Mouse (Mus musculus): ENCODE results near the gene Hsdl2. TPM values are rescaled to one million over a fixed set of nuclear protein-coding genes. Genes with fewer than 3 reads are reported as not detected.

Hsdl2 gene
- polyA plus RNA-seq, 1 experiment from 2014 or later = 18.8 TPM

DNA sequence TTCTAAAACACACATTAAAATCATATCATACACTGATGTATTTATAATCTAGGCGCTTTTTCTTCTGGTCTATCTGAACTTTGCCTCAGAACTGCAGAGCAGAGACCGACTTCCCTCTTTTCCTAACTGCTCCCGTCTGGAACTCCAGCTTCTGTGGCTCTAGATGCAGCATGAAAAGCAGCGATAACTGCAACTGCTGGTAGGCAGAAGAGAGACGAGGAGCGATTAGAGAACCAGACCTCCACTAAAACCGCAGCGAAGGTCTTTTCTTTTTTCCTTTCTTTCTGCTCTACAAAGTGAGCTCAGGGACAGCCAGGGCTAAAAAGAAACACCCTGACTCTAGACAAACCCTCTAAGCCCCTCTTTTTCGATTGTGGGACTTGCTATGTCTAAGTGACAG is 48.8 kb downstream of the Hsdl2 start:
- Histone ChIP-seq H3K9ac (peak overlapping the region; percentile 10; the same call in 1 of the 2 replicates), H3K36me3 (no peaks in the 10 kb centered on the region), H3K4me1 (peaks cover 69% of the 10 kb centered on the region), H3K27ac (peak overlapping the region; percentile 41), H3K27me3 (replicated peaks) (no peaks in the 10 kb centered on the region), H3K4me3 (no peak overlapping the region), H3K4me2 (peak overlapping the region; percentile 41), H3K9me3 (replicated peaks) (no peaks in the 10 kb centered on the region)
- no peak for ATAC-seq
- WGBS (ENCODE audit: insufficient replicate concordance) = 45% methylated on average over 9 of the region's 9 CpGs

- 43% methylated on average over 1 of the region's 1 CpGs for WGBS (ENCODE audit: insufficient replicate concordance)
- no peak overlapping the region for H3K4me2 ChIP-seq
- no peak overlapping the region for H3K4me3 ChIP-seq
- no peak overlapping the region for H3K27ac ChIP-seq
- no peak overlapping the region for H3K9ac ChIP-seq
- no peak for ATAC-seq
- H3K4me1 ChIP-seq = peaks cover 84% of the 10 kb centered on the region
- H3K36me3 ChIP-seq = no peaks in the 10 kb centered on the region
- H3K9me3 ChIP-seq (replicated peaks) = no peaks in the 10 kb centered on the region
- H3K27me3 ChIP-seq (replicated peaks) = no peaks in the 10 kb centered on the region
Measured at GRCm38 (mm10) chr4:59634532-59634931, 53.2 kb downstream of the Hsdl2 start.

GRCm38 (mm10) chr4:59639163-59639562 is 57.8 kb downstream of the Hsdl2 start:
- Histone ChIP-seq H3K27me3 (replicated peaks) (no peaks in the 10 kb centered on the region), H3K4me3 (no peak overlapping the region), H3K4me1 (peaks cover 90% of the 10 kb centered on the region), H3K9ac (no peak overlapping the region), H3K4me2 (no peak overlapping the region), H3K9me3 (replicated peaks) (no peaks in the 10 kb centered on the region), H3K36me3 (no peaks in the 10 kb centered on the region), H3K27ac (peak overlapping the region; percentile 53)
- ATAC-seq = no peak

DNA sequence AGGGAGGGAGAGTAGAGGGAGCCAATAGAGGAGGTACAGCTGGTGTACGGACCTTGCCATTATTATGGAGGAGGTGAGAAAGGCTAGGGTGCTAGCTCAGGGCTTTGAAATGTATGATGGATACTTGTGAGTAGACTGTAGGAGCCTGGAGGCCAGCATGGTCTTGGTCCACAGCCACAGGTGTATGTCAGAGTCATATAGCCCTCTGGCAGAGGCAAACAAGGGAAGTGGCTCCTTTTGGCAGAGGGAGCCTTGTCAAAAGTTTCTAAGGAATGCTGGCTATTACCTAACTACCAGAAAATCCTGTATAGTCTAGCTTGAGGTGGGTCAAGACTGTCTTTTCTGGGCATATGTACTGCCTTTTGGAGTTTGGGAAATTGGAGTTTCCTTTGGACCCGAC is 59.4 kb downstream of the Hsdl2 start:
- H3K27me3 ChIP-seq (replicated peaks) = no peaks in the 10 kb centered on the region
- H3K4me3 ChIP-seq = no peak overlapping the region
- H3K4me1 ChIP-seq = peaks cover 86% of the 10 kb centered on the region
- peak overlapping the region; percentile 40; the same call in 1 of the 2 replicates for H3K27ac ChIP-seq
- no peak for ATAC-seq
- H3K9ac ChIP-seq = no peak overlapping the region
- H3K36me3 ChIP-seq = no peaks in the 10 kb centered on the region
- no peak overlapping the region for H3K4me2 ChIP-seq
- no peaks in the 10 kb centered on the region for H3K9me3 ChIP-seq (replicated peaks)
- 81% methylated on average over 2 of the region's 2 CpGs for WGBS (ENCODE audit: insufficient replicate concordance)

DNA sequence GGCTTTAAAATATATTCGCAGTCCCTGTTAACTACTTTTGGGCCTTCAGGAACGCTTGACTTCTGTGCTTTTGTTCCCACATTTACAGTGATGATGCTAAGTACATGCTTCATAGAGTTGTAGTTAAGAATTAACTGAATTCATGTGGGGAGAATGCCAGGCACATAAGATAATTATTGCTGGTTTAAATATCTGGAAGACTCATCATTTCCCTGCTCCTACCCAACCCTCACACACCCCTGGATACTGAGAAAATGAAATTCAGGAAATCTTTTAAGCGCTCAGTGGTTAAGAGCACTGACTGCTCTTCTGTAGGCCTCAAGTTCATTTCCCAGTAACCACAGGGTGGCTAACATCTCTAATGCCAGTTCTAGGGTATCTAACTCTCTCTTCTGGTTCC is 60.7 kb downstream of the Hsdl2 start:
- Histone ChIP-seq H3K9me3 (replicated peaks) (no peaks in the 10 kb centered on the region), H3K4me1 (peaks cover 90% of the 10 kb centered on the region), H3K36me3 (no peaks in the 10 kb centered on the region), H3K4me3 (no peak overlapping the region), H3K4me2 (no peak overlapping the region), H3K27ac (peak overlapping the region; percentile 26; the same call in 1 of the 2 replicates), H3K27me3 (replicated peaks) (no peaks in the 10 kb centered on the region), H3K9ac (no peak overlapping the region)
- WGBS (ENCODE audit: insufficient replicate concordance) = 76% methylated on average over 3 of the region's 3 CpGs
- ATAC-seq = no peak

- Histone ChIP-seq H3K27ac (0 out of 2 replicates have a peak overlapping the region, but pooled peaks have one; percentile 20), H3K36me3 (no peaks in the 10 kb centered on the region), H3K4me1 (peaks cover 89% of the 10 kb centered on the region), H3K4me3 (no peak overlapping the region), H3K9ac (no peak overlapping the region), H3K9me3 (replicated peaks) (no peaks in the 10 kb centered on the region), H3K27me3 (replicated peaks) (no peaks in the 10 kb centered on the region), H3K4me2 (no peak overlapping the region)
- WGBS (ENCODE audit: insufficient replicate concordance) = 75% methylated on average over 2 of the region's 2 CpGs
- ATAC-seq = no peak
Measured at GRCm38 (mm10) chr4:59642657-59643056, 61.3 kb downstream of the Hsdl2 start.

- ATAC-seq = no peak
- no peaks in the 10 kb centered on the region for H3K36me3 ChIP-seq
- 59% methylated on average over 3 of the region's 3 CpGs for WGBS (ENCODE audit: insufficient replicate concordance)
- H3K9me3 ChIP-seq (replicated peaks) = no peaks in the 10 kb centered on the region
- H3K27me3 ChIP-seq (replicated peaks) = no peaks in the 10 kb centered on the region
- no peak overlapping the region for H3K9ac ChIP-seq
- no peak overlapping the region for H3K4me2 ChIP-seq
- H3K27ac ChIP-seq = peak overlapping the region; percentile 55
- H3K4me1 ChIP-seq = peaks cover 89% of the 10 kb centered on the region
- no peak overlapping the region for H3K4me3 ChIP-seq
Measured at GRCm38 (mm10) chr4:59644431-59644830, 63.1 kb downstream of the Hsdl2 start.

DNA sequence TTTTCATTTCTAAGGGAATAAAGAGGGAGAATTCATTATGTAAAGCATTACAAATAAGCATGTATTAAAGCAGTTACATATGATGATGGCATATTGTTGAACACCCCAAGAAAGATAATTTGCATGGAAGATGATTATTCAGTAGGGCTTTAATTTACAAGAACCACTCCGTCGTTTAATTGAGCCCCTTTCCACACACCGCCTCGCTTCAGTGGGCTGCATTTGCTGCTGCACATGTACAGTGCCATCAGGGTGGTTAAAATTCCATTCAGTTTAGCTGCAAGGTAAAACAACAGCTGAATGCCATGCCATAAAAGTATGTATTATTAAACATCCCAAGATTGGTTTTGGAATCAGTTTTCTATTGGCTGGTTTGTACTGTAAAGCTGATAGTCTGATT is 63.6 kb downstream of the Hsdl2 start:
- H3K4me1 ChIP-seq = peaks cover 89% of the 10 kb centered on the region
- 0 out of 2 replicates have a peak overlapping the region, but pooled peaks have one; percentile 34 for H3K4me2 ChIP-seq
- ATAC-seq = no peak
- H3K9me3 ChIP-seq (replicated peaks) = no peaks in the 10 kb centered on the region
- 88% methylated on average over 4 of the region's 4 CpGs for WGBS (ENCODE audit: insufficient replicate concordance)
- no peak overlapping the region; the same call in 1 of the 2 replicates for H3K27ac ChIP-seq
- H3K4me3 ChIP-seq = no peak overlapping the region
- no peaks in the 10 kb centered on the region for H3K36me3 ChIP-seq
- H3K9ac ChIP-seq = no peak overlapping the region
- H3K27me3 ChIP-seq (replicated peaks) = no peaks in the 10 kb centered on the region

DNA sequence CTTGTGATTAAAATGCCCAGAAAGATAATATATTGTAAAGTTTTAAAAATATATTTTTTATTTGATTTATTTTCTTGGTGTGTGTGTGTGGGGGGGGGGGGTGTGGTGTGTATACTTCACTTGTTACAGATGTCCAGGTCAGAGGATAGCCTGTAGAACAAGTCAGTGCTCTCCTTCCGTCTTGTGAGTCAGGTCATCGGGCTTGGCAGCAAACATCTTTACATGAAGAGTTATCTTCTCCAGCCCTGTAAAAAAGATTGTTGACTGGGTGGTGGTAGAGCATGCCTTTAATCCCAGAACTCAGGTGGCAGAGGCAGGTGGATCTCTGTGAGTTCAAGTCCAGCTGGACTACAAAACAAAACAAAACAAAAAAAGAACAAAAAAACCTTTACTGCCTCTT is 64.2 kb downstream of the Hsdl2 start:
- Histone ChIP-seq H3K27me3 (replicated peaks) (no peaks in the 10 kb centered on the region), H3K4me2 (peak overlapping the region; percentile 56), H3K9me3 (replicated peaks) (no peaks in the 10 kb centered on the region), H3K36me3 (no peaks in the 10 kb centered on the region), H3K9ac (no peak overlapping the region), H3K27ac (peak overlapping the region; percentile 91), H3K4me1 (peaks cover 87% of the 10 kb centered on the region), H3K4me3 (peak overlapping the region; percentile 20)
- ATAC-seq = peak; percentile 58
- WGBS (ENCODE audit: insufficient replicate concordance) = 63% methylated on average over 2 of the region's 2 CpGs

DNA sequence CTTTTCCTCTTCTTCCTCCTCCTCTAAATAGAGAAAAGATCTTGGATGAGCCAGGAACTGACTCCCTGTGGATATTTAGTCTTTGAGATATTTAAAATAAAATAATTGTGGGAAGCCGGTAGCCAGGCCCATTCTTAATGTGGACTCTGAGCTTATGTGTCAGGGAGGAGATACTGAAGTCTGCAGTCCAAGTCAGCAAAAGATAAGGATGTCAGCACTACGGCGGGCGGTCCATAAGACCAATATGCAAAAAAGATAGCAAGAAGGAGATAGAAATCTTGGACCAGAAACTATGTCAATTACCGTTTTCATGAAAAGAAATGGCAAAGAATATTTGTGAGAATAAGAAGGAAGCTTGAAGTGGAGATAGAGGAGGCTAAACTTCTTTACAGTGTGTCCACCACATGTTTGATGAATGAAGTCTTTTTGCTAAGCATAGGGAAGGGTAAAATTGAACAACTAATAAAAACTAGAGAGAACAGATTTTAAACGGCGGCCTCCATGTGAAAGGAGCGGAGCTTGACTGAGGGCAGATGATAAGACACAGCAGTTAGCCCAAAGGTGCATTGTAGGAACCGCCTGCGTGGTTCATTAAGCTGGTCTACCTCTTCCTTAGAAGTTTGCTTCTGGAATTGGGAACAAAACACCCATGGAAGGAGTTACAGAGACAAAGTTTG is 64.8 kb downstream of the Hsdl2 start:
- no peaks in the 10 kb centered on the region for H3K36me3 ChIP-seq
- H3K9ac ChIP-seq = peak overlapping the region; percentile 51; the same call in 1 of the 2 replicates
- no peaks in the 10 kb centered on the region for H3K27me3 ChIP-seq (replicated peaks)
- peak overlapping the region; percentile 20; the same call in 1 of the 2 replicates for H3K4me3 ChIP-seq
- H3K9me3 ChIP-seq (replicated peaks) = no peaks in the 10 kb centered on the region
- 19% methylated on average over 10 of the region's 10 CpGs for WGBS (ENCODE audit: insufficient replicate concordance)
- H3K27ac ChIP-seq = peak overlapping the region; percentile 91
- ATAC-seq = peak; percentile 91
- peaks cover 87% of the 10 kb centered on the region for H3K4me1 ChIP-seq
- peak overlapping the region; percentile 56 for H3K4me2 ChIP-seq

DNA sequence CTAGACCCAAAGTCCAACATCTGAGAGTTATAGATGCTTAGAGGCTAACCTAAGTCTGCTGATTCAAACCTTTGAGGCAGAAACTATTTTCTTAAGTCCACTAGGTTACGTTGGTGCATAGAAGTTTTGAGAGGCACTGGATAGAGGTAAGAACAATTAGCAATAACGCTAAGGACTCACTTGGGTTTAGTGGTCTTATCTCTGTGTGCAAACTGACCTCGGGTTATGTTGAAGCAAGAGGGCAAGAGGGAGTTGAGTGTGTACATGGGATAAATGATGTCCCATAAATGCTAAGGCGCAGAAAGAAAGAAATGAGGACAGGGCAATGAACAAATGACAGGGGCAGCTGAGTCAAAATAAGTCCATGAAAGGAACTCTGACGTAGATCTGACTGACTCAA is 67.8 kb downstream of the Hsdl2 start:
- H3K4me3 ChIP-seq = no peak overlapping the region
- no peak overlapping the region for H3K27ac ChIP-seq
- 49% methylated on average over 5 of the region's 5 CpGs for WGBS (ENCODE audit: insufficient replicate concordance)
- ATAC-seq = no peak
- H3K9me3 ChIP-seq (replicated peaks) = no peaks in the 10 kb centered on the region
- H3K4me1 ChIP-seq = peaks cover 65% of the 10 kb centered on the region
- no peak overlapping the region for H3K4me2 ChIP-seq
- H3K27me3 ChIP-seq (replicated peaks) = no peaks in the 10 kb centered on the region
- no peak overlapping the region for H3K9ac ChIP-seq
- no peaks in the 10 kb centered on the region for H3K36me3 ChIP-seq

- no peak for ATAC-seq
- H3K27me3 ChIP-seq (replicated peaks) = no peaks in the 10 kb centered on the region
- no peak overlapping the region for H3K9ac ChIP-seq
- peaks cover 41% of the 10 kb centered on the region for H3K4me1 ChIP-seq
- H3K4me2 ChIP-seq = no peak overlapping the region
- 74% methylated on average over 1 of the region's 1 CpGs for WGBS (ENCODE audit: insufficient replicate concordance)
- H3K36me3 ChIP-seq = no peaks in the 10 kb centered on the region
- H3K27ac ChIP-seq = no peak overlapping the region
- no peaks in the 10 kb centered on the region for H3K9me3 ChIP-seq (replicated peaks)
- H3K4me3 ChIP-seq = no peak overlapping the region
Measured at GRCm38 (mm10) chr4:59652166-59652681, 70.9 kb downstream of the Hsdl2 start.
